Mouse (Mus musculus): ENCODE measurements at regions not wholly inside any gene's neighbourhood (a gene's known extent, or its start where the extent isn't known, plus 50 kb on each side); places are given as distances from the start of the nearest gene placed in this dataset.

DNA sequence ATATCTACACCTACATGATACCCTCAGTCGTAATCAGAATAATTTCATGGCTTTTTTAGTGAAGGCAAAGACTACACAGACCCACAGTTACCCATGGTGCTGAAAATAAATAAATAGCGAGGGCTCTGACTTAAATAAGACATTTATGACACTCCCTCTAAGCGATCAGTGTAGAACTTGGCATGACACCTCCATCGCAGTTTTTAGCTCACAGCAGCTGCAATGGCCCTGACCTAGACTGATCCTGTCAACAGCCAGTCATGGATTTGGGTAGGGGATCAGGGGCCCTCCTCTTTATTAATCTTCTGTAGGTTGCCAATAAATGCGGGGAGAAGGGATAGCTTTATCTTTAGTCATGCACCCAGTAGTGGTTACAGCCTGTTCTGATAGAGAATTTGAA, 494.1 kb downstream of the Epha3 start:
- no peaks in the 10 kb centered on the region for H3K36me3 ChIP-seq (ENCODE audit: insufficient read depth, low read length)
- no peak overlapping the region for H3K27ac ChIP-seq (ENCODE audit: low read depth, low read length)
- H3K4me2 ChIP-seq (ENCODE audit: low read depth, low read length, poor library complexity, severe bottlenecking) = no peak overlapping the region
- 74% methylated on average over 5 of the region's 5 CpGs for WGBS
- DNase-seq (ENCODE audit: low spot score) = no peak
- no peaks in the 10 kb centered on the region for H3K4me1 ChIP-seq (ENCODE audit: insufficient read depth, low read length)
- H3K9ac ChIP-seq (replicated peaks; ENCODE audit: low read length, poor library complexity, severe bottlenecking) = no peak overlapping the region
- H3K9me3 ChIP-seq (ENCODE audit: low read length) = no peaks in the 10 kb centered on the region
- H3K27me3 ChIP-seq (ENCODE audit: insufficient read depth, low read length) = no peaks in the 10 kb centered on the region
- no peak for TF ChIP-seq CTCF (IDR thresholded peaks at IDR 0.05)
- ATAC-seq (ENCODE audit: low FRiP score) = no peak
- H3K4me3 ChIP-seq (ENCODE audit: low read depth, low read length) = no peak overlapping the region

GRCm38 (mm10) chr16:63371275-63371674, 492.7 kb downstream of the Epha3 start:
- WGBS = 40% methylated on average over 5 of the region's 5 CpGs
- no peak overlapping the region for H3K9ac ChIP-seq (replicated peaks; ENCODE audit: low read length, poor library complexity, severe bottlenecking)
- H3K4me2 ChIP-seq (ENCODE audit: low read depth, low read length, poor library complexity, severe bottlenecking) = no peak overlapping the region
- no peak overlapping the region for H3K27ac ChIP-seq (ENCODE audit: low read depth, low read length)
- TF ChIP-seq CTCF (IDR thresholded peaks at IDR 0.05) = no peak
- no peaks in the 10 kb centered on the region for H3K27me3 ChIP-seq (ENCODE audit: insufficient read depth, low read length)
- no peaks in the 10 kb centered on the region for H3K4me1 ChIP-seq (ENCODE audit: insufficient read depth, low read length)
- H3K4me3 ChIP-seq (ENCODE audit: low read depth, low read length) = no peak overlapping the region
- ATAC-seq (ENCODE audit: low FRiP score) = no peak
- no peaks in the 10 kb centered on the region for H3K9me3 ChIP-seq (ENCODE audit: low read length)
- DNase-seq (ENCODE audit: low spot score) = no peak
- H3K36me3 ChIP-seq (ENCODE audit: insufficient read depth, low read length) = no peaks in the 10 kb centered on the region

- no peak overlapping the region for H3K4me2 ChIP-seq (ENCODE audit: low read depth, low read length, poor library complexity, severe bottlenecking)
- 48% methylated on average over 1 of the region's 1 CpGs for WGBS
- no peak overlapping the region for H3K27ac ChIP-seq (ENCODE audit: low read depth, low read length)
- no peak overlapping the region for H3K4me3 ChIP-seq (ENCODE audit: low read depth, low read length)
- no peak for TF ChIP-seq CTCF (IDR thresholded peaks at IDR 0.05)
- DNase-seq (ENCODE audit: low spot score) (no peak), ATAC-seq (ENCODE audit: low FRiP score) (no peak)
- H3K27me3 ChIP-seq (ENCODE audit: insufficient read depth, low read length) = no peaks in the 10 kb centered on the region
- H3K36me3 ChIP-seq (ENCODE audit: insufficient read depth, low read length) = no peaks in the 10 kb centered on the region
- no peaks in the 10 kb centered on the region for H3K9me3 ChIP-seq (ENCODE audit: low read length)
- H3K4me1 ChIP-seq (ENCODE audit: insufficient read depth, low read length) = no peaks in the 10 kb centered on the region
- no peak overlapping the region for H3K9ac ChIP-seq (replicated peaks; ENCODE audit: low read length, poor library complexity, severe bottlenecking)
Measured at GRCm38 (mm10) chr16:63404976-63405375, 459.0 kb downstream of the Epha3 start.

DNA sequence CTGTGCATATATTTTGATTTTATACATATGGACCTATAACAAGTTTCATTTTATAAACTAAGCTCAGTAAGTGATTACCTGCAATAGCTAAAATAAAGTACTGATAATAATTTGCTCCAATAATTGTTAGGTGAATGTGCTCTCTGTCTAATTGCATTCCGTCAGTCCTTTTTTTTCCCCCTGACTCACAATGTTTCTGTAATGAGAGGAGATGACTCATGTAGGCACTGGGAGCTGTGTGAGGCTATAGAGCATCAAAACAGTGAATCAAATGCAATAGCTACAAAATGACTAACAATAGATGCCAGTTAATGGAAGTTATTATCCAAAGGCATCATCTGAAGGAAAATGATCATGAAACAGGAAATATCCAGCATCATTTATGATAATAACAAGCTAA, 451.3 kb downstream of the Epha3 start:
- ATAC-seq (ENCODE audit: low FRiP score) = no peak
- DNase-seq (ENCODE audit: low spot score) = no peak
- Histone ChIP-seq H3K4me1 (ENCODE audit: insufficient read depth, low read length) (no peaks in the 10 kb centered on the region), H3K4me2 (ENCODE audit: low read depth, low read length, poor library complexity, severe bottlenecking) (no peak overlapping the region), H3K4me3 (ENCODE audit: low read depth, low read length) (no peak overlapping the region), H3K36me3 (ENCODE audit: insufficient read depth, low read length) (no peaks in the 10 kb centered on the region), H3K27me3 (ENCODE audit: insufficient read depth, low read length) (no peaks in the 10 kb centered on the region), H3K9me3 (ENCODE audit: low read length) (no peaks in the 10 kb centered on the region), H3K27ac (ENCODE audit: low read depth, low read length) (no peak overlapping the region), H3K9ac (replicated peaks; ENCODE audit: low read length, poor library complexity, severe bottlenecking) (no peak overlapping the region)
- TF ChIP-seq CTCF (IDR thresholded peaks at IDR 0.05) = no peak
- WGBS = 81% methylated on average over 1 of the region's 1 CpGs

DNA sequence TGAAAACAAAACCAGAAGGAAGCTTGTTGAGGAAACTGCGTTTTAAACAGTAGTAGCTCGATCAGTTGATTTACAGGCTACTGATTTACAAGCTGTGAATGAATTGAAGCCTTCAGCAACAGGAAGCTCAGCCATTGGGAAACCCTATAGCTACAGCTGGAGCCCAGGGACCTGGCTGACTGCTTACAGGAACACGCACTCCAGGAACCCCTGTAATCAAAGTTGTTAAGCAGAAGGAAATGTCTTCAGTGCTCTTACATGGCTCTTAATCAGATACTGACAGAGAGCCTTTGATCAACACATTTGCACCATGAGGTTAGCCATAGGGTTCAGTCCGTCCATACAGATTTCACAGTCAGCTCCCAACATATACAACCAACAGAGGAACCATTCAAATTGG, 411.7 kb downstream of the Epha3 start:
- H3K4me1 ChIP-seq (ENCODE audit: insufficient read depth, low read length) = no peaks in the 10 kb centered on the region
- no peak for ATAC-seq (ENCODE audit: low FRiP score)

GRCm38 (mm10) chr16:63466615-63467014, 397.4 kb downstream of the Epha3 start:
- no peak overlapping the region for H3K4me2 ChIP-seq (ENCODE audit: low read depth, low read length, poor library complexity, severe bottlenecking)
- no peaks in the 10 kb centered on the region for H3K9me3 ChIP-seq (ENCODE audit: low read length)
- no peaks in the 10 kb centered on the region for H3K36me3 ChIP-seq (ENCODE audit: insufficient read depth, low read length)
- H3K4me1 ChIP-seq (ENCODE audit: insufficient read depth, low read length) = no peaks in the 10 kb centered on the region
- ATAC-seq (ENCODE audit: low FRiP score) (no peak), DNase-seq (ENCODE audit: low spot score) (no peak)
- 73% methylated on average over 4 of the region's 4 CpGs for WGBS
- TF ChIP-seq CTCF (IDR thresholded peaks at IDR 0.05) = no peak
- H3K9ac ChIP-seq (replicated peaks; ENCODE audit: low read length, poor library complexity, severe bottlenecking) = no peak overlapping the region
- H3K4me3 ChIP-seq (ENCODE audit: low read depth, low read length) = no peak overlapping the region
- no peak overlapping the region for H3K27ac ChIP-seq (ENCODE audit: low read depth, low read length)
- H3K27me3 ChIP-seq (ENCODE audit: insufficient read depth, low read length) = no peaks in the 10 kb centered on the region

More for the DNA sequence above, 411.7 kb downstream of the Epha3 start:
- TF ChIP-seq CTCF (IDR thresholded peaks at IDR 0.05) = no peak
- DNase-seq (ENCODE audit: low spot score) = no peak
- Histone ChIP-seq H3K27me3 (ENCODE audit: insufficient read depth, low read length) (no peaks in the 10 kb centered on the region), H3K4me3 (ENCODE audit: low read depth, low read length) (no peak overlapping the region), H3K9me3 (ENCODE audit: low read length) (no peaks in the 10 kb centered on the region), H3K9ac (replicated peaks; ENCODE audit: low read length, poor library complexity, severe bottlenecking) (no peak overlapping the region), H3K36me3 (ENCODE audit: insufficient read depth, low read length) (no peaks in the 10 kb centered on the region), H3K4me2 (ENCODE audit: low read depth, low read length, poor library complexity, severe bottlenecking) (no peak overlapping the region), H3K27ac (ENCODE audit: low read depth, low read length) (no peak overlapping the region)
- 81% methylated on average over 4 of the region's 4 CpGs for WGBS

Data from midbrain, postnatal 0 days (tissue).